Mouse (Mus musculus) bone marrow macrophage, adult 2 months (primary cell): ENCODE data around the gene Ifnk. TPM values are rescaled to one million over a fixed set of nuclear protein-coding genes. Genes with fewer than 3 reads are reported as not detected.

Source experiments
- H3K27ac ChIP-seq: 2 replicates; pipeline ENCODE4 v1.5.1; 2012; ENCODE audit warnings: low read depth, low read length; ENCODE audit not compliant: insufficient read depth
- H3K4me1 ChIP-seq: 2 replicates; pipeline ENCODE4 v1.6.1; 2012; ENCODE audit warnings: low read length; ENCODE audit not compliant: control insufficient read depth, insufficient read depth
- H3K4me3 ChIP-seq: 2 replicates; pipeline ENCODE4 v1.5.1; 2012; ENCODE audit warnings: mild to moderate bottlenecking, low read length, moderate library complexity; ENCODE audit not compliant: insufficient read depth
- CTCF ChIP-seq: IDR thresholded peaks from 2 replicates; pipeline ENCODE4 v1.5.1; 2012; ENCODE audit warnings: low read depth, mild to moderate bottlenecking, low read length, moderate library complexity
- POLR2A ChIP-seq: IDR thresholded peaks from 2 replicates; pipeline ENCODE4 v1.6.1; 2012; ENCODE audit warnings: mild to moderate bottlenecking, low read depth, low read length, borderline replicate concordance
- polyA plus RNA-seq: library from polyadenylated mRNA; stranded (reverse); fragments of >200 nt; gene quantifications from 2 replicates; pipeline ENCODE4 v1.2.4, GENCODE M21; 2012; ENCODE audit not compliant: missing spikeins, insufficient read depth, insufficient read length

Ifnk gene
- not detected in 2 replicates for polyA plus RNA-seq

GRCm38 (mm10) chr4:35151756-35152155, at the start of gene Ifnk:
Ifnk (plus strand) TSS chr4:35152056.
- Histone ChIP-seq H3K4me1 (peaks cover 7% of the 10 kb centered on the region), H3K27ac (no peak within 1 kb of the TSS), H3K4me3 (no peak within 1 kb of the TSS)
- no peak for TF ChIP-seq CTCF
- TF ChIP-seq POLR2A: no peak

- no peak overlapping the region for H3K27ac ChIP-seq
- H3K4me1 ChIP-seq: peaks cover 9% of the 10 kb centered on the region
- no peak overlapping the region for H3K4me3 ChIP-seq
- TF ChIP-seq POLR2A (no peak), CTCF (no peak)
Observed at GRCm38 (mm10) chr4:35105115-35105773, 46.6 kb upstream of the Ifnk start.

- TF ChIP-seq CTCF (no peak), POLR2A (no peak)
- Histone ChIP-seq H3K4me1 (no peaks in the 10 kb centered on the region), H3K4me3 (no peak overlapping the region), H3K27ac (no peak overlapping the region)
Observed at GRCm38 (mm10) chr4:35112452-35112851, 39.4 kb upstream of the Ifnk start.

DNA sequence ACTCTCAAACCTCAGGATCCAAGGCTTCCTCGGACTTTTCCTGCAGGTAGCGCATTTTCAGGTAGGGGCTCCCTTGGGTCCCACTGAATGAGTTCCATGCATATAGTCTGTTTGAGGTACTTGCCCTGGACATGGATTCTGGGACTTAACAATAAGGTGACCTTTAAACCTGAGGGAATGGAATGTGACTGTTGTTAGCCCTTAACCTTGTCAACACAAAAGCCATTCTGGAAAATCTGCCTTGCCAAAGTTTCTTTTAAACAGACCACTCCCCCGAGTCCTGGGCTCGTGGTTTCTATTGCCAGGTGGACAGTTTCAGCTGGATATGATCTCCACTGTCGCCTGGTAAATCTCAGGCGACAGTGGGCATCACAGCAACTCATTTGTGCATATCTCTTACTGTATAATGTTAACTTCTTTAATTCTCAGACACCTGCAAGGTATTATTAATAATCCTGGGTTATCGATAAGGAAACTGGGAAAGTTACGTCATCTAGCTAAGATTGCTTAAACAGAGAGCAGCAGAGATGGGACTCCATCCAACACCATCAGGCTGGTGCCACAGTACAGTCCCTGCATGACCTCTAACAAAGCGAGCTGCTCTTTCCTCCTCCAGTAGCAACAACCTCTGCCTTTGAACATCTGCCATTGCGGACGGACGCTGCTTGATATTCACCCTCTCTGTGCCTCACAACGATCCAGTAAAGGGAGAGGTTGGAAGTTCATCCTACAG, 38.2 kb upstream of the Ifnk start:
- no peak for TF ChIP-seq CTCF
- no peak for TF ChIP-seq POLR2A
- Histone ChIP-seq H3K4me1 (no peaks in the 10 kb centered on the region), H3K27ac (no peak overlapping the region), H3K4me3 (no peak overlapping the region)

DNA sequence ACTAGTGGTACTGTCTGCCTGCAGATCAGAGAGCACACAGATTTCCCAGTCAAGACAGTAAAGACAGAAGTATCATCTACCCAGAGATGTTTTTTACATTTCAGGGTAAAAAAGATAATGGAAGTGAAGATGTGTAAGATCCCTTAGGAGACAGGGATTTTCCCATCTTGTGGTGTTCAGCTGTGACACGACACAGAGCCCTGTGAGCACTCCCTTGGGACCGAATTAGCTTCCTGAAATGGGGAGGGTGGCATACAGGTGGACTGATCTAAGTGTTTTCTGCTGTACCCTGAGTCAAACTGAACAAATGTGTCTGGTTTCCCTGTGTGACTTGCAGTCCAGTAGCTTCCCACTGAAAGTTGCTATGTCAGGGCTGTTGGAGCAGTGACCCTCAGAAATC, 36.9 kb upstream of the Ifnk start:
- no peak overlapping the region for H3K4me3 ChIP-seq
- H3K4me1 ChIP-seq: 0 out of 2 replicates have a peak, but pooled peaks cover 2% of the 10 kb centered on the region
- TF ChIP-seq CTCF (no peak), POLR2A (no peak)
- no peak overlapping the region for H3K27ac ChIP-seq

DNA sequence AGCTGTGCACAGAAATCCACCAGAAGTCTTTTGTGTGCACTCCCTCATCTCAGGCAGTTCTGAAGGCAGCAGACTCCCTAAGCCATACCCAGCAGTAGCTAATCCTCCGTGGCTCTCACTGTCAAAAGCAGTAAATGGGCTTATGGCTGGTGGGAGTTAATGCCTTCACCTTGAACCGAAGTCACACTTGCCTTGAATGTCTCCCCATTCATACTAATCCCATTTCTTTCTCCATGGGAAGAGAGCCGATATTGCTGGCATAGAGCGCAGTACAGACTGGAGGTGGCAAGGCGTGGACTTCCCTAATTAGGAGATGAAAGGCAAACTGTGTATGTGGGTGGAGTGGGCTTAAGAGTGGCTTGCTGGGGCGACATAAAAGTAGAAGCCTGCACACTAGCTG, 35.9 kb upstream of the Ifnk start:
- Histone ChIP-seq H3K27ac (no peak overlapping the region), H3K4me3 (no peak overlapping the region), H3K4me1 (peaks cover 8% of the 10 kb centered on the region)
- TF ChIP-seq CTCF: no peak
- no peak for TF ChIP-seq POLR2A

DNA sequence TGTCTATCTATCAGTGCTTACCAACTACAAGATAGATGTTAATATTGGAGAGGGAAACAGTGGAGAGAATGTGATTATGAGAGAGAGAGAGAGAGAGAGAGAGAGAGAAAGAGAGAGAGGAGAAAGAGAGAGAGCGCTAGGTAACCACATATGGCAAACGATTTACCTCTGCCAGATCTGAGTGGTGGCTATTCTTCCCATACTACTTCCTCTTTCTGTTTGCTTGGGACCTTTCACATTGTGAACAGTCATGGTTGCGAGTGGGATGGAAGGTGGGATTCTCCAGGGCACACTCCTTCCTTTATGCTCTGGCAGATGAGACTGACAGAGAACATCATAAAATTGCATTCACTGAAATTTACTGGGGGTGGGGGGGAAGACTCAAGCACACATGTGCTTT, 34.7 kb upstream of the Ifnk start:
- no peak for TF ChIP-seq POLR2A
- TF ChIP-seq CTCF: no peak
- Histone ChIP-seq H3K4me3 (no peak overlapping the region), H3K27ac (no peak overlapping the region), H3K4me1 (peaks cover 14% of the 10 kb centered on the region)

- TF ChIP-seq CTCF (no peak), POLR2A (no peak)
- H3K4me1 ChIP-seq: peaks cover 14% of the 10 kb centered on the region
- no peak overlapping the region for H3K27ac ChIP-seq
- no peak overlapping the region for H3K4me3 ChIP-seq
Observed at GRCm38 (mm10) chr4:35118851-35119250, 33.0 kb upstream of the Ifnk start.

- no peak overlapping the region for H3K27ac ChIP-seq
- H3K4me1 ChIP-seq: peaks cover 14% of the 10 kb centered on the region
- TF ChIP-seq CTCF (no peak), POLR2A (no peak)
- H3K4me3 ChIP-seq: no peak overlapping the region
Observed at GRCm38 (mm10) chr4:35120159-35120558, 31.7 kb upstream of the Ifnk start.

DNA sequence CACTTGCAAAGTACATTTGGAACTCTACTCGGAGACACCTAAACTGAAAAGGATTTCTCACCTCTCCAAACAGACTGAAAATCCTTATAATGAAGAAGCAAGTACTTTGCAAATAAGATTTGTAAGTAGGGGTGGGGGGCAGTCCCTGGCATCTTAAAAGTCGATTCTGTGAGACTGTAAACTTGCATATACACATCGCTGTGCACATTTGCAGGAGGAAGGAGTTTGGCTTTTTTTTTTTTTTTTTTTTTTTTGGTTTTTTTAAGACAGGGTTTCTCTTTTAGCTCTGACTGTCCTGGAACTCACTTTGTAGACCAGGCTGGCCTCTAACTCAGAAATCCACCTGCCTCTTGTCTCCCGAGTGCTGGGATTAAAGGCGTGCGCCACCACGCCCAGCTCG, 31.3 kb upstream of the Ifnk start:
- TF ChIP-seq POLR2A: no peak
- no peak for TF ChIP-seq CTCF
- Histone ChIP-seq H3K27ac (no peak overlapping the region), H3K4me3 (no peak overlapping the region), H3K4me1 (peaks cover 14% of the 10 kb centered on the region)
